Mouse (Mus musculus) frontal cortex, adult 2 months (tissue): Measurements from ENCODE around the gene Cyp4b1. TPM values are rescaled to one million over a fixed set of nuclear protein-coding genes. Genes with fewer than 3 reads are reported as not detected.

ENCODE experiments used
- polyA plus RNA-seq: library from polyadenylated mRNA; depleted of rRNA; stranded (reverse); fragments of >200 nt; gene quantifications from 2 replicates; pipeline ENCODE4 v1.2.3, GENCODE M21; 2012; rRNA removed

The Cyp4b1 gene
- polyA plus RNA-seq, 1 experiment, result 1.6 TPM

Other genes with a start within 250 kb of the Cyp4b1 start
- 0.14 and 0.19 TPM in 2 replicates for gene Cyp4a12b, start 236.1 kb downstream of the Cyp4b1 start, polyA plus RNA-seq
- gene Cyp4a30b, start 195.1 kb downstream of the Cyp4b1 start, polyA plus RNA-seq, result not detected in 2 replicates
- not detected in 2 replicates for gene Cyp4a14, start 151.6 kb downstream of the Cyp4b1 start, polyA plus RNA-seq
- not detected in 2 replicates for gene Cyp4a10, start 129.5 kb downstream of the Cyp4b1 start, polyA plus RNA-seq
- gene Cyp4a31, start 84.1 kb downstream of the Cyp4b1 start, polyA plus RNA-seq, result not detected in 2 replicates
- not detected in 2 replicates for gene Cyp4a32, start 46.8 kb downstream of the Cyp4b1 start, polyA plus RNA-seq
- 35.9 and 37.1 TPM in 2 replicates for gene Efcab14, start 90.0 kb upstream of the Cyp4b1 start, polyA plus RNA-seq
- 0.19 and 0.20 TPM in 2 replicates for gene Tex38, start 133.3 kb upstream of the Cyp4b1 start, polyA plus RNA-seq
- gene Atpaf1, start 137.1 kb upstream of the Cyp4b1 start, polyA plus RNA-seq, result 65.8 and 66.9 TPM in 2 replicates
- 10.9 and 11.5 TPM in 2 replicates for gene Mob3c, start 180.4 kb upstream of the Cyp4b1 start, polyA plus RNA-seq
- gene Mknk1, start 191.5 kb upstream of the Cyp4b1 start, polyA plus RNA-seq, result 60.8 and 70.3 TPM in 2 replicates
- gene Kncn, start 236.7 kb upstream of the Cyp4b1 start, polyA plus RNA-seq, result 0.16 and 0.32 TPM in 2 replicates
- gene 6430628N08Rik, start 242.9 kb upstream of the Cyp4b1 start, polyA plus RNA-seq, result 0.08 and 0.16 TPM in 2 replicates